In genomic region chr9:26805935-26806666, GRCm38 (mm10) we compare ENCODE assay signal across 8 mouse cellular contexts. TPM values are rescaled to one million over a fixed set of nuclear protein-coding genes. Genes with fewer than 3 reads are reported as not detected.
DNase-seq lines count a peak whose midpoint lies in the region; ATAC-seq and TF ChIP-seq lines count a peak whose summit lies in the region.

Gene Glb1l2 (minus strand): TSS chr9:26806468.

- peak within 1 kb of the TSS; percentile 23 for H3K4me3 ChIP-seq in olfactory bulb, adult 2 months (ENCODE audit: insufficient read depth, low read depth, low read length)

- WGBS in olfactory bulb, adult 2 months: 3% methylated on average over 33 of the region's 33 CpGs

- H3K4me1 ChIP-seq in olfactory bulb, adult 2 months (ENCODE audit: control insufficient read depth, insufficient read depth, low read length): peaks cover 6% of the 10 kb centered on the region

- no peak within 1 kb of the TSS for H3K27ac ChIP-seq in olfactory bulb, adult 2 months (ENCODE audit: insufficient read depth, low read depth, low read length)

- TF ChIP-seq POLR2A in olfactory bulb, adult 2 months (IDR thresholded peaks at IDR 0.05; ENCODE audit: insufficient read depth, low read depth, low read length): no peak

- ATAC-seq in hematopoietic stem cell, adult 5-6 weeks (replicated peaks in 1 of 2; ENCODE audit: insufficient read depth in 1 of 2, low FRiP score in 2 of 2, low TSS enrichment in 1 of 2, low read depth in 1 of 2, poor library complexity in 2 of 2, severe bottlenecking in 2 of 2): peak; percentile 97 to 98

- DNase-seq in WW6 (ENCODE audit: low read depth, low spot score): peak; percentile 87
- DNase-seq in cerebellum, postnatal 25 days: peak; percentile 75 to 85
- peak; percentile 87 to 89 for DNase-seq in frontal cortex, postnatal 10 days (ENCODE audit: low spot score in 2 of 2)
- DNase-seq in layer of hippocampus, adult 8-10 months (ENCODE audit: low spot score in 2 of 2): peak; percentile 81 to 85
- peak; percentile 95 to 97 for DNase-seq in lung, adult 18-20 months
- peak; percentile 18 for DNase-seq in thymus, postnatal 0 days (ENCODE audit: low spot score)

- no peak for TF ChIP-seq CTCF in olfactory bulb, adult 2 months (IDR thresholded peaks at IDR 0.05; ENCODE audit: insufficient read depth, low read depth, low read length)

RNA-seq across cellular contexts. Expression of gene Glb1l2, which starts in this region (rescaled TPM):
- 1.0 TPM in 1 of 2 replicates, not detected in the other for total RNA-seq in hematopoietic stem cell, adult 5-6 weeks (2017)
- 1 to 10 TPM in 1 of 4 experiments, under 1 TPM in 3; 0.34 to 1.0 (median 0.44) TPM for total RNA-seq in layer of hippocampus, adult 8-10 months (2022)
- polyA plus RNA-seq in olfactory bulb, adult 2 months (2012; ENCODE audit: insufficient read depth, insufficient read length, low replicate concordance, missing spikeins): not detected in 2 replicates
- polyA plus RNA-seq in thymus, postnatal 0 days (2015; fragmentation: Nextera tagmentation; extraction: Ambion mirVana): 0.27 and 0.35 TPM in 2 replicates

Comparison
In these comparisons a context has a peak if more than half of its experiments do, and no peak if none do; other contexts are left out.
1. Peak in DNase-seq in thymus, postnatal 0 days; RNA of the gene not detected or under 1 TPM.
2. DNase-seq: peak in every context shown above with its lines; median percentile 96 in lung, adult 18-20 months; 88 in frontal cortex, postnatal 10 days; 87 in WW6; 83 in layer of hippocampus, adult 8-10 months; 80 in cerebellum, postnatal 25 days; 18 in thymus, postnatal 0 days.